ENCODE assay signal across 16 mouse cellular contexts in genomic region chr13:95113763-95114162, GRCm38 (mm10).
DNase-seq lines count a peak whose midpoint lies in the region; ATAC-seq lines count a peak whose summit lies in the region.
"Had no signal": no experiment of that assay in that cellular context is flagged by ENCODE, and none has a peak within 500 bp of the region (broad histone marks: within the 10 kb centered on the region; RNA-seq: fewer than 3 reads in every experiment).

No protein-coding gene starts in this region.

- no peaks in the 10 kb centered on the region for H3K4me1 ChIP-seq in limb, embryonic 15.5 days
- no peaks in the 10 kb centered on the region for H3K4me1 ChIP-seq in limb, embryonic 10.5 days
- H3K4me1 ChIP-seq in intestine, embryonic 14.5 days (replicated peaks; ENCODE audit: control insufficient read depth, insufficient read depth, low read length), result 0 out of 2 replicates have a peak, but pooled peaks cover 8% of the 10 kb centered on the region
- H3K4me1 ChIP-seq: limb, embryonic 13.5 days; midbrain, embryonic 15.5 days; neural tube, embryonic 13.5 days had no signal

- H3K9me3 ChIP-seq in limb, embryonic 15.5 days, result no peaks in the 10 kb centered on the region
- H3K9me3 ChIP-seq in limb, embryonic 10.5 days (replicated peaks), result no peaks in the 10 kb centered on the region
- H3K9me3 ChIP-seq in intestine, embryonic 14.5 days (ENCODE audit: control insufficient read depth, low read length), result no peaks in the 10 kb centered on the region
- H3K9me3 ChIP-seq: limb, embryonic 13.5 days; midbrain, embryonic 15.5 days; neural tube, embryonic 13.5 days had no signal

- H3K4me2 ChIP-seq in limb, embryonic 15.5 days, result no peak overlapping the region
- H3K4me2 ChIP-seq in intestine, embryonic 14.5 days (ENCODE audit: low read length), result no peak overlapping the region
- H3K4me2 ChIP-seq: limb, embryonic 13.5 days; midbrain, embryonic 15.5 days; neural tube, embryonic 13.5 days had no signal

- H3K36me3 ChIP-seq in limb, embryonic 15.5 days, result no peaks in the 10 kb centered on the region
- no peaks in the 10 kb centered on the region for H3K36me3 ChIP-seq in limb, embryonic 10.5 days
- H3K36me3 ChIP-seq in intestine, embryonic 14.5 days (ENCODE audit: control insufficient read depth, insufficient read depth, low read length), result no peaks in the 10 kb centered on the region
- H3K36me3 ChIP-seq: limb, embryonic 13.5 days; midbrain, embryonic 15.5 days; neural tube, embryonic 13.5 days had no signal

- no peak overlapping the region for H3K9ac ChIP-seq in limb, embryonic 15.5 days
- H3K9ac ChIP-seq in intestine, embryonic 14.5 days (ENCODE audit: low read length), result no peak overlapping the region
- H3K9ac ChIP-seq: limb, embryonic 13.5 days; midbrain, embryonic 15.5 days; neural tube, embryonic 13.5 days had no signal

- 53% methylated on average over 5 of the region's 5 CpGs for WGBS in limb, embryonic 15.5 days
- 78% methylated on average over 5 of the region's 5 CpGs for WGBS in limb, embryonic 10.5 days
- 28% methylated on average over 5 of the region's 5 CpGs for WGBS in intestine, embryonic 14.5 days

- DNase-seq in limb, embryonic 10.5 days (ENCODE audit: low spot score), result no peak
- no peak for DNase-seq in intestine, embryonic 14.5 days (ENCODE audit: low spot score)
- DNase-seq in lung, adult 18-20 months, result peak; percentile 40 to 55
- no peak for DNase-seq in heart, adult 9 months (ENCODE audit: low spot score in 2 of 2)
- DNase-seq in layer of hippocampus, adult 18-20 months (ENCODE audit: low spot score in 2 of 2), result no peak
- no peak for DNase-seq in testis, postnatal 14 days (ENCODE audit: low spot score)
- DNase-seq: adrenal gland, adult 2 months; heart, adult 18-20 months; heart, postnatal 4 days; kidney, adult 2 months; right cerebral cortex, postnatal 25 days had no signal

- ATAC-seq in limb, embryonic 15.5 days (ENCODE audit: insufficient number of reproducible peaks, low FRiP score, low TSS enrichment, low read depth), result 0 out of 2 replicates have a peak, but pooled peaks have one; percentile 30
- peak; percentile 94 for ATAC-seq in intestine, embryonic 14.5 days (replicated peaks; ENCODE audit: low FRiP score, low TSS enrichment, low read depth)
- ATAC-seq in megakaryocyte-erythroid progenitor cell, adult 5-6 weeks (replicated peaks; ENCODE audit: low FRiP score, low TSS enrichment, poor library complexity, severe bottlenecking), result peak; percentile 95
- ATAC-seq: midbrain, embryonic 15.5 days had no signal

- H3K27ac ChIP-seq in limb, embryonic 15.5 days, result no peak overlapping the region
- no peak overlapping the region for H3K27ac ChIP-seq in limb, embryonic 10.5 days
- H3K27ac ChIP-seq in intestine, embryonic 14.5 days (ENCODE audit: low read depth), result no peak overlapping the region
- H3K27ac ChIP-seq: limb, embryonic 13.5 days; midbrain, embryonic 15.5 days; neural tube, embryonic 13.5 days had no signal

- H3K4me3 ChIP-seq in limb, embryonic 15.5 days, result no peak overlapping the region
- H3K4me3 ChIP-seq in limb, embryonic 10.5 days, result no peak overlapping the region
- no peak overlapping the region for H3K4me3 ChIP-seq in intestine, embryonic 14.5 days (ENCODE audit: low read depth, low read length)
- H3K4me3 ChIP-seq: limb, embryonic 13.5 days; midbrain, embryonic 15.5 days; neural tube, embryonic 13.5 days had no signal

- H3K27me3 ChIP-seq in limb, embryonic 15.5 days, result no peaks in the 10 kb centered on the region
- no peaks in the 10 kb centered on the region for H3K27me3 ChIP-seq in limb, embryonic 10.5 days (ENCODE audit: low read depth, poor library complexity, severe bottlenecking)
- H3K27me3 ChIP-seq in intestine, embryonic 14.5 days (replicated peaks; ENCODE audit: control insufficient read depth, insufficient read depth, low read length), result no peaks in the 10 kb centered on the region
- H3K27me3 ChIP-seq: limb, embryonic 13.5 days; midbrain, embryonic 15.5 days; neural tube, embryonic 13.5 days had no signal

Comparison
In these comparisons a context has a peak if more than half of its experiments do, and no peak if none do; other contexts are left out.
1. ATAC-seq: peak in every context shown above with its lines; median percentile 95 in megakaryocyte-erythroid progenitor cell, adult 5-6 weeks; 94 in intestine, embryonic 14.5 days; 30 in limb, embryonic 15.5 days.
2. DNase-seq: peak in lung, adult 18-20 months (2 of 2); none in limb, embryonic 10.5 days (single experiment), intestine, embryonic 14.5 days (single experiment), heart, adult 9 months (0 of 2), layer of hippocampus, adult 18-20 months (0 of 2) and testis, postnatal 14 days (single experiment).